Mouse (Mus musculus) B cell, adult 2 months (primary cell): ENCODE measurements around the gene Tomm20l.
A peak's percentile ranks its signal among the peaks of the same experiment; 100 is the strongest.
"Not testable (repeated sequence)": the region's sequence is repeated elsewhere in the genome, so short reads cannot be mapped to it uniquely, and the experiment has no call there.

Source experiments
- DNase-seq, 2 experiments: peaks; one replicate each; pipeline ENCODE4 v3.0.0; 2022

Gene Tomm20l

GRCm38 (mm10) chr12:71111331-71111730 lies at the start of gene Tomm20l:
TSS of gene Tomm20l (plus strand) at chr12:71111428.
- peak; percentile 36 to 42 for DNase-seq

GRCm38 (mm10) chr12:71069846-71070245 lies 41.4 kb upstream of the Tomm20l start:
- DNase-seq: no peak

- DNase-seq: no peak
These were observed 39.2 kb upstream of the Tomm20l start for GRCm38 (mm10) chr12:71072048-71072447.

GRCm38 (mm10) chr12:71073113-71073730 lies 38.0 kb upstream of the Tomm20l start:
- DNase-seq: peak; percentile 36 to 40

GRCm38 (mm10) chr12:71086331-71086730 lies 24.9 kb upstream of the Tomm20l start:
- no peak for DNase-seq

- not testable (repeated sequence) for DNase-seq
These were observed 7.0 kb upstream of the Tomm20l start for GRCm38 (mm10) chr12:71104275-71104674.

- no peak for DNase-seq
These were observed 3.9 kb upstream of the Tomm20l start for GRCm38 (mm10) chr12:71107216-71107771.

GRCm38 (mm10) chr12:71113074-71113473 lies 1.8 kb downstream of the Tomm20l start:
- DNase-seq: no peak

- DNase-seq: peak; percentile 82 to 85
These were observed 2.6 kb downstream of the Tomm20l start for GRCm38 (mm10) chr12:71113675-71114288.

- no peak for DNase-seq
These were observed 5.2 kb downstream of the Tomm20l start for GRCm38 (mm10) chr12:71116411-71116810.

- DNase-seq: no peak
These were observed 11.5 kb downstream of the Tomm20l start for GRCm38 (mm10) chr12:71122731-71123130.

- DNase-seq: no peak
These were observed 12.1 kb downstream of the Tomm20l start for GRCm38 (mm10) chr12:71123286-71123685.

GRCm38 (mm10) chr12:71135581-71135980 lies 24.4 kb downstream of the Tomm20l start:
- DNase-seq: no peak

GRCm38 (mm10) chr12:71136130-71136973 lies 25.1 kb downstream of the Tomm20l start, which contains the start of the genes Timm9 and 2700049A03Rik:
TSS of gene Timm9 (minus strand) at chr12:71136684.
TSS of gene 2700049A03Rik (plus strand) at chr12:71136848.
- DNase-seq: peak; percentile 81 to 86

- peak; percentile 84 to 85 for DNase-seq
These were observed 25.8 kb downstream of the Tomm20l start for GRCm38 (mm10) chr12:71136974-71137491.

- no peak for DNase-seq
These were observed 26.5 kb downstream of the Tomm20l start for GRCm38 (mm10) chr12:71137686-71138085.

- DNase-seq: peak; percentile 51 to 57
These were observed 28.1 kb downstream of the Tomm20l start for GRCm38 (mm10) chr12:71139258-71139828.

- DNase-seq: no peak
These were observed 30.0 kb downstream of the Tomm20l start for GRCm38 (mm10) chr12:71141189-71141588.

GRCm38 (mm10) chr12:71147641-71148040 lies 36.4 kb downstream of the Tomm20l start:
- DNase-seq: peak; percentile 71 to 74

GRCm38 (mm10) chr12:71148801-71149200 lies 37.6 kb downstream of the Tomm20l start:
- DNase-seq: no peak

GRCm38 (mm10) chr12:71149456-71149855 lies 38.2 kb downstream of the Tomm20l start:
- DNase-seq: no peak

- DNase-seq: no peak
These were observed 38.9 kb downstream of the Tomm20l start for GRCm38 (mm10) chr12:71150167-71150566.

- no peak for DNase-seq
These were observed 43.8 kb downstream of the Tomm20l start for GRCm38 (mm10) chr12:71154979-71155378.
